Mouse (Mus musculus): ENCODE data around the gene Rpl3l. TPM values are rescaled to one million over a fixed set of nuclear protein-coding genes. Genes with fewer than 3 reads are reported as not detected.

The Rpl3l gene
- polyA plus RNA-seq (2012; rRNA removed): 0.11 and 0.13 TPM in 2 replicates

DNA sequence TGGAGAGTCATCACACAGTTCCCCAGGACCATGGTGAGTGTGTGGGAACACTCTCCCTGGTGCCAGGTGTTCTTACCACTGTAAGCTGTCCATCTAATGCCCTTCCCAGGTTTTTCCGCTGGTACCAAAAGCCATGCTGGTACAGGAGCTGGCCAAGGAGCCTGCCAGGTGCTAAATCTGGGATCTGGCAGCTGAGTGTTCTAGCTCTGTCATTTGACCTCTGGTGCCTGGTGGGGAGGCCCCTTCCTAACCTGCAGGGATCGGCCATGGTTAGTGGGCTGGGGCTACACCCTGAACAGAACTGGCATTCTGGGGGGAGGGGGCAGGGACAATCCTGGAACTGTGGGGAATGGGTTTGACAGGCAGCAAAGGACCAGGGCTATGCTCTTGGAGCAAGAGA, at the start of gene Rpl3l:
Gene Rpl3l (plus strand): TSS at position 203 of the 400 bp plus-strand sequence.

DNA sequence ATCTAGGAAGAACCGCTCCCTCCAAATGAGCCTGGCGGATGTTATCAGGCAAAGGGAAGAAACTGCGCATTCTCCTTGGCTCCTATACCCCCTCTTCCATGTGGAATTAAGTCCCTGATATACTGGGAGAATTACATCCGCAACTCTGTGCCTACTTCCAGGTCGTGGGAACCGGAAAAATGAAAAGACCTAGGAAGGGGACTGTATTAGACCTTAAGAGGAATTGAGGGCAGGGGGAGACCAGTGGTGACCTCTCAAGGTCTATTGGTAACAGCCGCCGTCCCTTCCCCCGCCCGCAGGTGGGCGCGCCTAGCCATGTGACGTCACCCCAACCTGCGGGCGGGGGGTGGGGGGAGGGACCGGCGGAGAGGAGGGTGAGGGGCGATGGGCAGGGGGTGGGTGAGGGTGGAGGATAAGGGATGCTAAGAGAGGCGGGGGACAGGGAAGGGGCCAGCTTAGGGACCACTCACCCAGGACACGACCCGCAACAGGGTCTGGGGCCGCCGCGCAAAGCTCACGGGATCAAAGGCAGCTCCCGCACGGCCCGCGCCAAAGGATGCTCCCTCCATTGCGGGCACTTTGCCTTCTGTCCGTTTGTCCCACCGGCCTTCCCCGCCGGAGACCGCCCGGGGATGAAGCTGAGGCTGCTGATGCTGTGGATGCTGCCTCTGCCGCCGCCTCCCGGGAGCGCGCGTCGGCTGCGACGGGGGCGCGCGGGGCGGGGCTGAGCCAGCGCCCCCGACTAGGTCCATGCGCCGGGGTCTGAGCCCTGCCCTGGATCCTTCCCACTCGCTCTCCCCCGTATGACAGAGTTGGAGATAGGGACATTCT, 38.2 kb upstream of the Rpl3l start, which contains the start of gene Syngr3:
Gene Syngr3 (minus strand): TSS at position 705 of the 831 bp plus-strand sequence.

DNA sequence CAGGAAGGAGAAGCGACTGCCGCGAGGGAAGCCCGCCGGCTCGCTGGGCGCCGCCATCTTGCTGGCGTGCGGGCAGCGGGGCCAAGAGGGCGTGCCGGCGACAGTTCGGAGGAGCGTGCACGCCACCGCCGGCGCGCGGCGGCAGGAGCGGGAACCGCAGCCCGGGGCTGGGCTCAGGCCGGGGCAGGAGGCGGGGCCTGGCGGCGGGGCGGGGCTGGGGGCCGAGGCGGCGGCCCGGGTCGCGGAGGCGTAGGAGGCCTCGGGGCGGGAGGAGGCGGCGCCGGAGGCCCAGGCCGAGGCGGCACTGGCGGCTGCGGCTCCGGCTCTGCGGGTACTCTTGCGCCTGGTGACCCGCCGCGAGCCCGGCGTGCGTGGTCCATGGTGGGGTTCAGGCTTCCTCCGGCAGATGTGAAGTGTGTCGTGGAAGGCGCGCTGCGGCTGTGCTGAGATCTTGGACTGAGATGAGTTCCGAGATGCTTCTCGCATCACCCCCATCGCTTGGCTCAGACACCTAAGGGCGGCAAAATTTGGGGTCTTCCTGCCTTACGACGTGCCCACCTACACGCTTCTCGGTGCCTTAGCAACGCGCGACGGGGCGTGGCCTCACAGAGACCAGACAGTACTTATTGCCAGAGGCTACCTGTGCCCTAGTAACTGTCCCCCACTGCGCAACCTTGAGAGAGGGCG, 31.5 kb upstream of the Rpl3l start, which contains the start of the genes Gfer and Noxo1:
Gene Gfer (minus strand): TSS at position 146 of the 687 bp plus-strand sequence.
Gene Noxo1 (plus strand): TSS at position 224 of the 687 bp plus-strand sequence.

DNA sequence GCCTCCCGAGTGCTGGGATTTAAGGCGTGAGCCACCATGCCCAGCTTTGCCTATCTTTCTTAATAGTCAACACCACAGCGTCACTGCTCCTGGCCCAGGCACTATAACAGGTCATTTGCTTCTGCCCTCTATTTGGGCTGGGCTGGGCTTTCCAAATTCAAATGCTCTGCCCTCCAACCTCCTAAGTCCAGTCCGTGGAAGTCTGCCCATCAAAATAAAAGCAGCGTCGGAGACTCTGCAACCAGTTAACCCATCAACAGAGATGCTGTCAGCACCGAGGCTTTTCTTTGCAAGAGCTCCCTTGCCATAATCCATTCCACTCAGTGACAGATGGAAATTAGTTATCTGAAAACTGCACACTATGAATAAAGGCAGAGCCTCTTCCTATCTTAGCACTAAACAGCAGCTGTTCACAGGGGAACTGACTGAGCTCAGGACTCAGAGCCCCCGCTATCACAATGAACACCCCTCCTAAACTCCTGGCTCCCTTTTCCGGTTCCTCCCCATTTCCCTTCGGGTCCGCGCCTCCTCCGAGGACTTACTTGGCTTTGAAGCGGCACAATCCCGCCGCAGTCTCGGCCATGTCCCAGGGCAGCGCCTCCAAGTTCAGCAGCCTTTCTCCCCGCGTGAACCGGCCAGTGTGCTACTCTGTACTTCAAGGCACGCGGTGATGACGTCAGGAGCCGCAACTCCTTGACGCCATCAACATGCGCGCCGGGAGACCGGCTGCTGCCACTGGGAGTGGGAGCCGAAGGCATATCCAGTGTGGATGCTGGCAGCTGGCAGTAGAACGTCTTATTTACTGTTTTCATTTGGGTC, 20.4 kb upstream of the Rpl3l start, which contains the start of gene Tbl3:
Gene Tbl3 (minus strand): TSS at position 679 of the 819 bp plus-strand sequence.

DNA sequence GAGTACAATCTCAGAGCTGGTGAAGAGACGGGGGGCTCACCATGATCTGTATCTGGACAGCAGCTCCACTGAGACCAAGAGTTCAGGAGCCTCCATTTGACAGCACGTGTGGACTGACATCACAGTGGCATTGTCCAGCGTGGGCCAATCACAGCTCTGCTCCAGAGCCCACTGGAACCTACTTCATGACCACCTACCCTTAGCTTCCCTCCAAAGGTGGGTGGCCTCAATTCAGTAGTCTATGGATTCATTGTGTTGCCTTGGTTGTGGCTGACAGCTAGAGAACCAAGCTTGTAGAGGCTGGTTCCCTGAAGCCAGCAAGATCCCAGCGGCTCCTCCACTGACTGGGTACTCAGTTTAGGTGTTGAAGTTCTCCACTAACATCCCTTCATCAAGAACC, 9.7 kb upstream of the Rpl3l start, which contains the start of the genes Rnf151 and Rps2:
Gene Rnf151 (minus strand): TSS at position 121 of the 400 bp plus-strand sequence.
Gene Rps2 (plus strand): TSS at position 174 of the 400 bp plus-strand sequence.

DNA sequence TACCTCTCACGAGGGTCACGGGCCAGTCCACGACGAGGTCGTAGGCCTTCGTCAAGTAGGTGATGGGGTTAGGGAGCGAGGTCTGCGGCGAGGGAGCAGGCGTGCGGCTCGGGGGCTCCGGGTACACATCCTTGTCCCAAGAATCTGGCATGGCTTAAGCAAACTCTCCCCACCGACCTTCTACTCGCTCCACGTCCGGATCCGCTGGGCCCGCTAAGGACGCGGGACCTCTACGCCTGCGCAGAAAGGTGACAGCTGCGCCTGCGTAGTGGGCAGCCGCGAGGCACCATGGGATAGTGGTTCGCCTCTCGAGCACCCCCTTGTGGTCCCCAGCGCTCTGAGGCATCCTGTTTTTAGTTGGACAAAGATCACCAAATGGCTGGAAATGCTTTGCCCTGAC, 3.4 kb upstream of the Rpl3l start, which contains the start of gene Ndufb10:
Gene Ndufb10 (minus strand): TSS at position 295 of the 400 bp plus-strand sequence.

DNA sequence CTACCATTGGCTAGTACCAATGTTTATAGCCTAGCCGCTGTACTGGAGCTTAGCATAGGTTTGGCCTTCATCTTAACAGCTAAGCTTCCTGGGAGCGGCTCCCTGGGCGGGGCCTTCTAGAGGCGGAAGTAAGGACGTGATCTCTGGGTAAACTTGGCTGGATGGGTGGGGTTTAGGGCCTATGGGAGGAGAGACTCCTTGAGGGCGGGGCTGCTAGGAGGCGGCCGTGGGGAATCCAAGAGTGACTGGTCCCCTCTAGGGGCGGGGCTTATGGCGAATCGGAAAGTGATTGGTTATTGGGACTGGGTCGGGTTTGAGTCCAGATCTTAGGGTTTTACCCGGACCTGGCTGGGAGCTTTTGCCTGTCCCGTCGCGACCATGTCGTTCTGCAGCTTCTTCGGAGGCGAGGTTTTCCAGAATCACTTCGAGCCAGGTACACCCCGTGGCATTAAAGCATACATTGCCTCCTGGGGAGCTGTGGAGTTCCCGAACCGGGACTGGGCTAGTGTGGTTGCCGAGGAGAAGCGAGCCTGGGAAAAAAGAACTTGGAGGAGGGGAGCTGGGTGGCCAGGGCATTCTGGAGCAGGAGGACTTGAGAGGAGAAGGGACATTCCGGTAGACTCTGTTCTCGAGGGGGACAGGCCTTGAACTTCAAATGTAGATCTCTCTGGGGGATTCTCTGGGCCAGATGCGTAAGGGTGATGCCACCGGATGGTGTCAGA, 8.9 kb downstream of the Rpl3l start, which contains the start of gene Msrb1:
Gene Msrb1 (plus strand): TSS at position 313 of the 722 bp plus-strand sequence.

DNA sequence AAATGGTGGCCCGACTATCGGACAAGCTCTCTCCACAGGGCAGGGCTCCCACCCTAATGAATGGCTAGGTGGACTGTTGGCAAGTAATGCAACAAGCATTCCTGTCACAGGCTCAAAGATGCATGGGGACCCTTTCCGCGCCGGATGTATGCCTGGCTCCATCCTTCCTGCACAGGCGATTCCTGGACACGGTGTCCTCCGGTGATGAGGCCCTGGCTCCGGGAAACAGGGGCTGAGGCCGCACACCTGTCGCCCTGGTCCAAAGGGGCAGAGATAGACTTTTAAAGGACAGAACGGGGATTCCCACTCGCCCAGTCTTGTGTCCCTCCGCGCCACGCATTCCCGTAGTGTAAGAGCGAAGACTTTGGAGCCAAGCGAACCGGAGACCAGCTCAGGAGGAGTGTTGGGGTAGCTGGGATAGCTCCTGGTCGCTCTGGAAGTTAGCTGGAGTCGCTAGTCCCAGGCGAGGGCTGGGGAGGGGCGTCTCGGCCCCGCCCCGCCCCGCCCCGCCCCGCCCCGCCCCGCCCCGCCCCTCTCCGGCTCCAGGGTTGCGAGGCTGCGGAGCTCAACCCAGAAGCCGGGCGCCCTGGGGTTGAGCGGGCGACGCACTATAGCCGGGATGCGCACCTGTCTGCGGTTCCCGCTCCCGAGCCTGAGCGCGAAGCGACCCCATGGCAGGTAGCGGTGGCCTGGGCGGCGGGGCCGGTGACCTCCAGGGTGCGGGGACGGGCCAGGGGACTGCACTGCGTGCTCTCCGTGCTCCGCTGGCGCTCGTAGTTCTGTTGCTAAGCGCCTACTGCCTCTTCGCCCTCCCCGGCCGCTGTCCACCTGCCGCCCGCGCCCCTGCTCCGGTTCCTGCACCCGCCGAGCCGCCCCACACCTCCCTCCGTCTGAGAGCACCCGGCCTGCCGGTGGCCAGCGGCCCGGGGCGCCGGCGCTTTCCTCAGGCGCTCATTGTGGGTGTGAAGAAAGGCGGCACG, 25.1 kb downstream of the Rpl3l start, which contains the start of gene Hs3st6:
Gene Hs3st6 (plus strand): TSS at position 574 of the 980 bp plus-strand sequence.

Other genes starting within 250 kb of the Rpl3l start
- 10.8 TPM in 2 replicates for gene Mlst8, start 248.7 kb upstream of the Rpl3l start, polyA plus RNA-seq (2012; rRNA removed)
- 0.07 and 0.08 TPM in 2 replicates for gene Caskin1, start 239.2 kb upstream of the Rpl3l start, polyA plus RNA-seq (2012; rRNA removed)
- 48.2 and 52.1 TPM in 2 replicates for gene Traf7, start 199.9 kb upstream of the Rpl3l start, polyA plus RNA-seq (2012; rRNA removed)
- 0.24 and 0.30 TPM in 2 replicates for gene Rab26, start 193.6 kb upstream of the Rpl3l start, polyA plus RNA-seq (2012; rRNA removed)
- 3.8 and 5.0 TPM in 2 replicates for gene Pkd1, start 178.0 kb upstream of the Rpl3l start, polyA plus RNA-seq (2012; rRNA removed)
- gene Tsc2, start 95.2 kb upstream of the Rpl3l start, polyA plus RNA-seq (2012; rRNA removed): 17.8 and 20.1 TPM in 2 replicates
- 5.8 and 6.5 TPM in 2 replicates for gene Nthl1, start 95.1 kb upstream of the Rpl3l start, polyA plus RNA-seq (2012; rRNA removed)
- 10.7 and 11.8 TPM in 2 replicates for gene Slc9a3r2, start 77.5 kb upstream of the Rpl3l start, polyA plus RNA-seq (2012; rRNA removed)
- gene Npw, start 69.4 kb upstream of the Rpl3l start, polyA plus RNA-seq (2012; rRNA removed): 0.07 and 0.16 TPM in 2 replicates
- gene Zfp598, start 58.1 kb upstream of the Rpl3l start, polyA plus RNA-seq (2012; rRNA removed): 21.7 and 27.6 TPM in 2 replicates
- gene Syngr3, start 37.9 kb upstream of the Rpl3l start, polyA plus RNA-seq (2012; rRNA removed): 0.12 and 0.14 TPM in 2 replicates
- 18.4 and 20.5 TPM in 2 replicates for gene Gfer, start 31.7 kb upstream of the Rpl3l start, polyA plus RNA-seq (2012; rRNA removed)
- gene Noxo1, start 31.6 kb upstream of the Rpl3l start, polyA plus RNA-seq (2012; rRNA removed): 1.1 and 1.2 TPM in 2 replicates
- gene Tbl3, start 20.2 kb upstream of the Rpl3l start, polyA plus RNA-seq (2012; rRNA removed): 17.9 and 18.1 TPM in 2 replicates
- gene Rnf151, start 9.8 kb upstream of the Rpl3l start, polyA plus RNA-seq (2012; rRNA removed): 0.10 TPM in 1 of 2 replicates, not detected in the other
- 1,642 and 1,684 TPM in 2 replicates for gene Rps2, start 9.7 kb upstream of the Rpl3l start, polyA plus RNA-seq (2012; rRNA removed)
- gene Ndufb10, start 3.3 kb upstream of the Rpl3l start, polyA plus RNA-seq (2012; rRNA removed): 215 and 225 TPM in 2 replicates
- gene Msrb1, start 8.8 kb downstream of the Rpl3l start, polyA plus RNA-seq (2012; rRNA removed): 91.0 and 112 TPM in 2 replicates
- gene Hs3st6, start 25.2 kb downstream of the Rpl3l start, polyA plus RNA-seq (2012; rRNA removed): 0.84 and 0.96 TPM in 2 replicates
- gene Meiob, start 76.5 kb downstream of the Rpl3l start, polyA plus RNA-seq (2012; rRNA removed): 0.49 and 0.74 TPM in 2 replicates
- gene Hagh, start 112.3 kb downstream of the Rpl3l start, polyA plus RNA-seq (2012; rRNA removed): 160 and 200 TPM in 2 replicates
- gene Fahd1, start 122.5 kb downstream of the Rpl3l start, polyA plus RNA-seq (2012; rRNA removed): 43.4 and 44.7 TPM in 2 replicates
- 12.4 and 15.1 TPM in 2 replicates for gene Igfals, start 138.2 kb downstream of the Rpl3l start, polyA plus RNA-seq (2012; rRNA removed)
- gene Nubp2, start 158.5 kb downstream of the Rpl3l start, polyA plus RNA-seq (2012; rRNA removed): 15.4 and 17.7 TPM in 2 replicates
- gene Spsb3, start 158.8 kb downstream of the Rpl3l start, polyA plus RNA-seq (2012; rRNA removed): 26.4 and 28.2 TPM in 2 replicates
- 11.2 and 11.3 TPM in 2 replicates for gene Eme2, start 167.3 kb downstream of the Rpl3l start, polyA plus RNA-seq (2012; rRNA removed)
- gene Mrps34, start 167.3 kb downstream of the Rpl3l start, polyA plus RNA-seq (2012; rRNA removed): 52.2 and 58.3 TPM in 2 replicates
- gene Nme3, start 168.7 kb downstream of the Rpl3l start, polyA plus RNA-seq (2012; rRNA removed): 32.3 and 35.5 TPM in 2 replicates
- 23.9 and 32.5 TPM in 2 replicates for gene Mapk8ip3, start 209.2 kb downstream of the Rpl3l start, polyA plus RNA-seq (2012; rRNA removed)
- gene Jpt2, start 232.9 kb downstream of the Rpl3l start, polyA plus RNA-seq (2012; rRNA removed): 17.3 and 17.8 TPM in 2 replicates